Mouse (Mus musculus): ENCODE data around the gene Cntn5. TPM values are rescaled to one million over a fixed set of nuclear protein-coding genes. Genes with fewer than 3 reads are reported as not detected.

Cntn5 gene
- polyA plus RNA-seq, 1 experiment from 2014 or later = 0.08 TPM

- DNase-seq (ENCODE audit: low spot score) = no peak
- H3K27ac ChIP-seq = no peak overlapping the region
- no peaks in the 10 kb centered on the region for H3K36me3 ChIP-seq
- H3K4me3 ChIP-seq = no peak overlapping the region
- H3K4me1 ChIP-seq = no peaks in the 10 kb centered on the region
- no peaks in the 10 kb centered on the region for H3K27me3 ChIP-seq (ENCODE audit: insufficient read depth, poor library complexity, severe bottlenecking)
- H3K9me3 ChIP-seq = no peaks in the 10 kb centered on the region
Measured at GRCm38 (mm10) chr9:9769659-9770058, 1134.9 kb downstream of the Cntn5 start.

GRCm38 (mm10) chr9:9718145-9718544 is 1186.4 kb downstream of the Cntn5 start:
- Histone ChIP-seq H3K9me3 (no peaks in the 10 kb centered on the region), H3K4me1 (no peaks in the 10 kb centered on the region), H3K36me3 (no peaks in the 10 kb centered on the region), H3K4me3 (no peak overlapping the region), H3K27me3 (ENCODE audit: insufficient read depth, poor library complexity, severe bottlenecking) (no peaks in the 10 kb centered on the region), H3K27ac (no peak overlapping the region)
- DNase-seq (ENCODE audit: low spot score) = no peak
- whole genome bisulfite sequencing = 65% methylated on average over 1 of the region's 1 CpGs

- no peak for DNase-seq (ENCODE audit: low spot score)
- 89% methylated on average over 5 of the region's 5 CpGs for WGBS
- Histone ChIP-seq H3K27me3 (ENCODE audit: insufficient read depth, poor library complexity, severe bottlenecking) (no peaks in the 10 kb centered on the region), H3K9me3 (no peaks in the 10 kb centered on the region), H3K36me3 (no peaks in the 10 kb centered on the region), H3K4me1 (no peaks in the 10 kb centered on the region), H3K4me3 (no peak overlapping the region), H3K27ac (no peak overlapping the region)
Measured at GRCm38 (mm10) chr9:9708671-9709070, 1195.9 kb downstream of the Cntn5 start.

- DNase-seq (ENCODE audit: low spot score) = no peak
- Histone ChIP-seq H3K27me3 (ENCODE audit: insufficient read depth, poor library complexity, severe bottlenecking) (no peaks in the 10 kb centered on the region), H3K27ac (no peak overlapping the region), H3K9me3 (no peaks in the 10 kb centered on the region), H3K4me1 (no peaks in the 10 kb centered on the region), H3K4me3 (no peak overlapping the region), H3K36me3 (no peaks in the 10 kb centered on the region)
Measured at GRCm38 (mm10) chr9:9707766-9708165, 1196.8 kb downstream of the Cntn5 start.

GRCm38 (mm10) chr9:9705180-9705579 is 1199.4 kb downstream of the Cntn5 start:
- WGBS = 86% methylated on average over 1 of the region's 1 CpGs

GRCm38 (mm10) chr9:9696636-9697035 is 1207.9 kb downstream of the Cntn5 start:
- Histone ChIP-seq H3K4me3 (no peak overlapping the region), H3K27ac (no peak overlapping the region), H3K9me3 (no peaks in the 10 kb centered on the region), H3K27me3 (ENCODE audit: insufficient read depth, poor library complexity, severe bottlenecking) (no peaks in the 10 kb centered on the region), H3K4me1 (no peaks in the 10 kb centered on the region), H3K36me3 (no peaks in the 10 kb centered on the region)
- no peak for DNase-seq (ENCODE audit: low spot score)
- 73% methylated on average over 3 of the region's 3 CpGs for WGBS

More at GRCm38 (mm10) chr9:9705180-9705579, 1199.4 kb downstream of the Cntn5 start:
- Histone ChIP-seq H3K27me3 (ENCODE audit: insufficient read depth, poor library complexity, severe bottlenecking) (no peaks in the 10 kb centered on the region), H3K9me3 (no peaks in the 10 kb centered on the region), H3K4me1 (no peaks in the 10 kb centered on the region), H3K36me3 (no peaks in the 10 kb centered on the region), H3K27ac (no peak overlapping the region), H3K4me3 (no peak overlapping the region)
- DNase-seq (ENCODE audit: low spot score) = no peak

- no peak for DNase-seq (ENCODE audit: low spot score)
- H3K36me3 ChIP-seq = no peaks in the 10 kb centered on the region
- no peak overlapping the region for H3K27ac ChIP-seq
- WGBS = 88% methylated on average over 5 of the region's 5 CpGs
- H3K27me3 ChIP-seq (ENCODE audit: insufficient read depth, poor library complexity, severe bottlenecking) = no peaks in the 10 kb centered on the region
- no peak overlapping the region for H3K4me3 ChIP-seq
- no peaks in the 10 kb centered on the region for H3K9me3 ChIP-seq
- no peaks in the 10 kb centered on the region for H3K4me1 ChIP-seq
Measured at GRCm38 (mm10) chr9:9682348-9682884, 1222.2 kb downstream of the Cntn5 start.

GRCm38 (mm10) chr9:9676078-9676477 is 1228.5 kb downstream of the Cntn5 start:
- Histone ChIP-seq H3K4me1 (no peaks in the 10 kb centered on the region), H3K36me3 (no peaks in the 10 kb centered on the region), H3K27me3 (ENCODE audit: insufficient read depth, poor library complexity, severe bottlenecking) (0 out of 2 replicates have a peak, but pooled peaks cover 3% of the 10 kb centered on the region), H3K27ac (no peak overlapping the region), H3K9me3 (no peaks in the 10 kb centered on the region), H3K4me3 (no peak overlapping the region)
- DNase-seq (ENCODE audit: low spot score) = no peak
- 75% methylated on average over 4 of the region's 4 CpGs for WGBS

- Histone ChIP-seq H3K4me3 (no peak overlapping the region), H3K9me3 (no peaks in the 10 kb centered on the region), H3K27ac (no peak overlapping the region), H3K4me1 (no peaks in the 10 kb centered on the region), H3K27me3 (ENCODE audit: insufficient read depth, poor library complexity, severe bottlenecking) (0 out of 2 replicates have a peak, but pooled peaks cover 3% of the 10 kb centered on the region), H3K36me3 (no peaks in the 10 kb centered on the region)
- DNase-seq (ENCODE audit: low spot score) = no peak
- 85% methylated on average over 5 of the region's 5 CpGs for WGBS
Measured at GRCm38 (mm10) chr9:9674531-9674930, 1230.0 kb downstream of the Cntn5 start.

- Histone ChIP-seq H3K4me1 (no peaks in the 10 kb centered on the region), H3K9me3 (no peaks in the 10 kb centered on the region), H3K36me3 (no peaks in the 10 kb centered on the region), H3K4me3 (no peak overlapping the region), H3K27ac (no peak overlapping the region), H3K27me3 (ENCODE audit: insufficient read depth, poor library complexity, severe bottlenecking) (0 out of 2 replicates have a peak, but pooled peaks cover 3% of the 10 kb centered on the region)
- 6% methylated on average over 13 of the region's 13 CpGs for whole genome bisulfite sequencing
- no peak for DNase-seq (ENCODE audit: low spot score)
Measured at GRCm38 (mm10) chr9:9673277-9674049, 1231.1 kb downstream of the Cntn5 start.

- WGBS = 70% methylated on average over 3 of the region's 3 CpGs
- Histone ChIP-seq H3K4me1 (no peaks in the 10 kb centered on the region), H3K4me3 (no peak overlapping the region), H3K27me3 (ENCODE audit: insufficient read depth, poor library complexity, severe bottlenecking) (no peaks in the 10 kb centered on the region), H3K36me3 (no peaks in the 10 kb centered on the region), H3K9me3 (no peaks in the 10 kb centered on the region), H3K27ac (no peak overlapping the region)
- DNase-seq (ENCODE audit: low spot score) = no peak
Measured at GRCm38 (mm10) chr9:9653463-9653862, 1251.1 kb downstream of the Cntn5 start.

- H3K27me3 ChIP-seq (ENCODE audit: insufficient read depth, poor library complexity, severe bottlenecking) = no peaks in the 10 kb centered on the region
- H3K27ac ChIP-seq = no peak overlapping the region
- no peak overlapping the region for H3K4me3 ChIP-seq
- DNase-seq (ENCODE audit: low spot score) = no peak
- H3K9me3 ChIP-seq = no peaks in the 10 kb centered on the region
- H3K4me1 ChIP-seq = no peaks in the 10 kb centered on the region
- 69% methylated on average over 3 of the region's 3 CpGs for WGBS
- H3K36me3 ChIP-seq = no peaks in the 10 kb centered on the region
Measured at GRCm38 (mm10) chr9:9647361-9647760, 1257.2 kb downstream of the Cntn5 start.

GRCm38 (mm10) chr9:9646276-9646675 is 1258.3 kb downstream of the Cntn5 start:
- H3K27ac ChIP-seq = no peak overlapping the region
- H3K27me3 ChIP-seq (ENCODE audit: insufficient read depth, poor library complexity, severe bottlenecking) = no peaks in the 10 kb centered on the region
- H3K4me3 ChIP-seq = no peak overlapping the region
- DNase-seq (ENCODE audit: low spot score) = no peak
- WGBS = 85% methylated on average over 1 of the region's 1 CpGs
- H3K36me3 ChIP-seq = no peaks in the 10 kb centered on the region
- H3K4me1 ChIP-seq = no peaks in the 10 kb centered on the region
- no peaks in the 10 kb centered on the region for H3K9me3 ChIP-seq
